Mouse (Mus musculus): ENCODE data around the gene Rpl7l1.

Rpl7l1 gene

GRCm38 (mm10) chr17:46782341-46783221, at the start of gene Rpl7l1:
Rpl7l1 (minus strand) TSS chr17:46782672.
- in situ Hi-C loops (cut with MboI, MseI): no loop called here

GRCm38 (mm10) chr17:46829856-46830535, 47.5 kb upstream of the Rpl7l1 start:
- in situ Hi-C loops (cut with MboI, MseI): no loop called here

GRCm38 (mm10) chr17:46828935-46829334, 46.5 kb upstream of the Rpl7l1 start:
- in situ Hi-C loops (cut with MboI, MseI): no loop called here

- in situ Hi-C loops (cut with MboI, MseI): no loop called here
Measured at GRCm38 (mm10) chr17:46823091-46823490, 40.6 kb upstream of the Rpl7l1 start.

- in situ Hi-C loops (cut with MboI, MseI): no loop called here
Measured at GRCm38 (mm10) chr17:46820628-46821027, 38.2 kb upstream of the Rpl7l1 start.

GRCm38 (mm10) chr17:46817734-46818158, 35.3 kb upstream of the Rpl7l1 start:
- in situ Hi-C loops (cut with MboI, MseI): no loop called here

- in situ Hi-C loops (cut with MboI, MseI): no loop called here
Measured at GRCm38 (mm10) chr17:46816306-46816705, 33.8 kb upstream of the Rpl7l1 start.

GRCm38 (mm10) chr17:46814497-46814896, 32.0 kb upstream of the Rpl7l1 start:
- in situ Hi-C loops (cut with MboI, MseI): no loop called here

GRCm38 (mm10) chr17:46813637-46814036, 31.2 kb upstream of the Rpl7l1 start:
- in situ Hi-C loops (cut with MboI, MseI): no loop called here

GRCm38 (mm10) chr17:46812442-46812841, 30.0 kb upstream of the Rpl7l1 start:
- in situ Hi-C loops (cut with MboI, MseI): no loop called here

- in situ Hi-C loops (cut with MboI, MseI): no loop called here
Measured at GRCm38 (mm10) chr17:46810672-46811071, 28.2 kb upstream of the Rpl7l1 start.

GRCm38 (mm10) chr17:46809131-46809830, 26.8 kb upstream of the Rpl7l1 start:
- in situ Hi-C loops (cut with MboI, MseI): no loop called here

- in situ Hi-C loops (cut with MboI, MseI): no loop called here
Measured at GRCm38 (mm10) chr17:46808376-46808775, 25.9 kb upstream of the Rpl7l1 start.

- in situ Hi-C loops (cut with MboI, MseI): no loop called here
Measured at GRCm38 (mm10) chr17:46801761-46802160, 19.3 kb upstream of the Rpl7l1 start.

- in situ Hi-C loops (cut with MboI, MseI): no loop called here
Measured at GRCm38 (mm10) chr17:46799680-46800079, 17.2 kb upstream of the Rpl7l1 start.

- in situ Hi-C loops (cut with MboI, MseI): no loop called here
Measured at GRCm38 (mm10) chr17:46797386-46797785, 14.9 kb upstream of the Rpl7l1 start.

GRCm38 (mm10) chr17:46796743-46797142, 14.3 kb upstream of the Rpl7l1 start:
- in situ Hi-C loops (cut with MboI, MseI): no loop called here

- in situ Hi-C loops (cut with MboI, MseI): loop anchor here in 1 of 2 experiments (5.0 kb wide), 1 partner anchor 49 kb away; no protein-coding TSS in a partner anchor
Measured at GRCm38 (mm10) chr17:46792963-46793362, 10.5 kb upstream of the Rpl7l1 start.

GRCm38 (mm10) chr17:46787974-46788373, 5.5 kb upstream of the Rpl7l1 start:
- in situ Hi-C loops (cut with MboI, MseI): loop anchor here in 1 of 2 experiments (5.0 kb wide), 1 partner anchor 94 kb away; no protein-coding TSS in a partner anchor

GRCm38 (mm10) chr17:46786952-46787351, 4.5 kb upstream of the Rpl7l1 start:
- in situ Hi-C loops (cut with MboI, MseI): loop anchor here in 1 of 2 experiments (5.0 kb wide), 1 partner anchor 95 kb away; no protein-coding TSS in a partner anchor

- in situ Hi-C loops (cut with MboI, MseI): no loop called here
Measured at GRCm38 (mm10) chr17:46783222-46783565, 722 bp upstream of the Rpl7l1 start.

GRCm38 (mm10) chr17:46781876-46782275, 596 bp downstream of the Rpl7l1 start:
- in situ Hi-C loops (cut with MboI, MseI): no loop called here

Data from T-helper 17 cell (primary cell).